Mouse (Mus musculus) hindbrain, embryonic 15.5 days (tissue): Measurements from ENCODE around the gene Nol11. TPM values are rescaled to one million over a fixed set of nuclear protein-coding genes. Genes with fewer than 3 reads are reported as not detected.
"Not testable (repeated sequence)": the region's sequence is repeated elsewhere in the genome, so short reads cannot be mapped to it uniquely, and the experiment has no call there.

Experiments
- ATAC-seq: fragments of 200-750 bp; cut with Nextera tagmentation; 2 replicates; pipeline ENCODE4 v1.8.0; 2017; ENCODE audit warnings: low read depth, moderate number of reproducible peaks, moderate TSS enrichment; ENCODE audit not compliant: low FRiP score
- H3K27ac ChIP-seq: fragments of 300-500 bp; sonication (generic); replicated peaks from 2 replicates; pipeline ENCODE4 v1.5.1; 2015; ENCODE audit warnings: mild to moderate bottlenecking, inconsistent platforms
- H3K27me3 ChIP-seq: fragments of 300-500 bp; sonication (generic); 2 replicates; pipeline ENCODE4 v1.6.1; 2015; ENCODE audit warnings: control low read depth, inconsistent platforms
- H3K36me3 ChIP-seq: fragments of 300-500 bp; sonication (generic); 2 replicates; pipeline ENCODE4 v1.6.1; 2015; ENCODE audit warnings: control low read depth, inconsistent platforms
- H3K4me1 ChIP-seq: fragments of 300-500 bp; sonication (generic); replicated peaks from 2 replicates; pipeline ENCODE4 v1.6.1; 2015; ENCODE audit warnings: control low read depth, inconsistent platforms
- H3K4me2 ChIP-seq: fragments of 300-500 bp; sonication (generic); 2 replicates; pipeline ENCODE4 v1.6.1; 2015; ENCODE audit warnings: moderate library complexity, mild to moderate bottlenecking, inconsistent platforms
- H3K4me3 ChIP-seq: fragments of 300-500 bp; sonication (generic); 2 replicates; pipeline ENCODE4 v1.5.1; 2015; ENCODE audit warnings: mild to moderate bottlenecking, inconsistent platforms
- H3K9ac ChIP-seq: fragments of 300-500 bp; sonication (generic); 2 replicates; pipeline ENCODE4 v1.6.1; 2015; ENCODE audit warnings: inconsistent platforms
- H3K9me3 ChIP-seq: fragments of 300-500 bp; sonication (generic); 2 replicates; pipeline ENCODE4 v1.6.1; 2016; ENCODE audit warnings: control low read depth, inconsistent platforms
- WGBS: fragments of 180-500 bp; shearing (Covaris S2); methylation state at CpG from one replicate; pipeline ENCODE4 v1.1.7; 2015; 5-methylcytosine and 5-hydroxymethylcytosine counted together
- polyA plus RNA-seq: library from polyadenylated mRNA; unstranded; fragments of >200 nt; fragmentation: Nextera tagmentation; extraction: Ambion mirVana; gene quantifications from 2 replicates; pipeline ENCODE4 v1.2.1, GENCODE M21; 2015

Gene Nol11
- polyA plus RNA-seq, 1 experiment from 2014 or later, result 46.1 TPM

DNA sequence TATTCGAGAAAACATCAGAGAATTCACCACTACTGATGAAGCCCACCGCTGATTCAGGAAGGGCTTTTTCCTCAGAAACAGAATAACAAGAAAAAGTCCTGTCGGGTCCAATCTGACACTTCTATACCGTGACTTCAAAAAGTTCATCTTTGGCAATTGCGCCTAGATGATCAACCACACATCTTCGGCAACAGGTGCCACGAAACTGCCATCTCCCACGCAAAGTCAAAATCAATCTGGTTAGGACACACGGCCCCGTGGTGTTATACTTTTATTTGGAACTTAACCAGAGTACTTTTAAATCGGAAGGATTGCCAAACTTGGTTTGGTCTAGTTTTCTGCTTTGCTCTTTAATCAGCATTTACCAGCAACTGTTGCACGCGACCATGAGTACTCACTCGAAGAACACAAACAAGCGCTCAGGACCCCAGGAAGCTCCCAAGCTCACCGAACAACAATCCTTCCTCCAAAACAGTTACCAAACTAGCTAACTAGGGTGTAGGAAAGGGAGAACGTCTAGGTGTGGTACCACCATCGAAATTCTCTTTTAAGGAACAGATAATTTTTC lies 58.9 kb downstream of the Nol11 start:
- H3K9ac ChIP-seq, result peak overlapping the region; percentile 98
- H3K27ac ChIP-seq, result peak overlapping the region; percentile 97
- WGBS, result 2% methylated on average over 18 of the region's 18 CpGs
- peaks cover 37% of the 10 kb centered on the region for H3K4me1 ChIP-seq
- H3K4me3 ChIP-seq, result peak overlapping the region; percentile 68
- ATAC-seq, result no peak
- no peaks in the 10 kb centered on the region for H3K27me3 ChIP-seq
- H3K4me2 ChIP-seq, result peak overlapping the region; percentile 80
- H3K36me3 ChIP-seq, result no peaks in the 10 kb centered on the region
- H3K9me3 ChIP-seq, result no peaks in the 10 kb centered on the region

GRCm38 (mm10) chr11:107129641-107130040 lies 59.5 kb downstream of the Nol11 start:
- Histone ChIP-seq H3K27me3 (no peaks in the 10 kb centered on the region), H3K9ac (peak overlapping the region; percentile 31; the same call in 1 of the 2 replicates), H3K4me1 (peaks cover 42% of the 10 kb centered on the region), H3K27ac (no peak overlapping the region), H3K4me3 (peak overlapping the region; percentile 68), H3K36me3 (no peaks in the 10 kb centered on the region), H3K4me2 (peak overlapping the region; percentile 80), H3K9me3 (no peaks in the 10 kb centered on the region)
- 34% methylated on average over 2 of the region's 2 CpGs for WGBS
- ATAC-seq, result no peak

DNA sequence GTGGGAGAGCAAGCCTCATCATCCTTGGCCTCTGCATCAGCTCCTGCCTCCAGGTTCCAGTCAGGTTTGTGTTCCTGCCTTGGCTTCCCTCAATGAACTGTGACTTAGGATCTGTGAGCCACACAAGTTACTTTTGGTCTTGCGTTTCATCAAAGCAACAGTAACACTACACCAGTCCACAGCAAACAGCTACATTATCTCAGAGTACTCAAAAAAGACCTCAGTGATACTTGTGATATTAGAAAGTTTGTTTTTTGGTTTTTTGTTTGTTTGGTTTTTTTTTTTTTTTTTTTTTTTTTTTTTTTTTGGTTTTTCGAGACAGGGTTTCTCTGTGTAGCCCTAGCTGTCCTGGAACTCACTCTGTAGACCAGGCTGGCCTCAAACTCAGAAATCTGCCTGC lies 62.5 kb downstream of the Nol11 start:
- H3K4me3 ChIP-seq, H3K27ac ChIP-seq, H3K4me2 ChIP-seq, H3K36me3 ChIP-seq, H3K27me3 ChIP-seq, H3K9ac ChIP-seq, ATAC-seq, H3K9me3 ChIP-seq: not testable (repeated sequence)
- H3K4me1 ChIP-seq, result peaks cover 46% of the 10 kb centered on the region
- 92% methylated on average over 1 of the region's 2 CpGs for WGBS

DNA sequence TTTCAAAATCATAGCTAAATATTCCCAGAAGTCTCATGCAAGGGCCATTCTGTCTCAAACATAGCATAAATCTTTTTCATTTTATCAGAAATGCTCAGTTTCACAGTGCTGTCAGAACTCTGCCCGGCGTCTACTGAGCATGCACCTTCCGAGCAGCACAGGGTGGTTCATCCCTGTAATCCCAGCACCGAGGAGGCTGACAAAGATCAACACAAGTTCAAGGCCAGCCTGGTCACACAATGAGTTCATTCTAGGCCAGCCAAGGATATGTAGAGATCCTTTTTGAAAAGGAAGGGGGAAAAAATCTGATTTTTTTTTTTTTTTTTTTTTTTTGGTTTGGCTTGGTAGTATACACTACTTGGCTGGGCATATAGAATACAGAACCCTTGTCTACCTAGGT lies 64.2 kb downstream of the Nol11 start:
- Histone ChIP-seq H3K4me1 (peaks cover 44% of the 10 kb centered on the region), H3K27me3 (no peaks in the 10 kb centered on the region), H3K4me2 (no peak overlapping the region), H3K4me3 (no peak overlapping the region), H3K27ac (no peak overlapping the region), H3K36me3 (no peaks in the 10 kb centered on the region), H3K9ac (no peak overlapping the region), H3K9me3 (no peaks in the 10 kb centered on the region)
- no peak for ATAC-seq
- 82% methylated on average over 4 of the region's 4 CpGs for WGBS

DNA sequence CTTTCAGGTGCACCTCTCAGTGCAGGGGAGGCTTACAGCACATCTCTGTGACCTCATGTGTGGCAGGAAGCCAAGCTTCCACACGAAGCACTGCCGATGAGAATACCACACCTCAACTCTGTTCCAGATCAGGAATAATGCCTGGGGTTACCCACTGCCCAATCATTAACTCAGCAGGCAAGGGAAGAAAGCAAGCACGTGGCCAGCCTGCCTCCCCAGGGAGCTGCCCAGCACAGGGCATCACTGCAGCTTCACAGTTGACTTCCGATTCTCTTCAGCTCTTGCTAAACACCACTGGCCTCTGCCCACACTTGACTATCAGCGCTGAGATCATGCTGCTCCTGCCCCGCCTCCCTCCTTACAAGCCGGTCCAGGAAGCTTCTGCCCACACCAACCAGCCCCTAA lies 64.9 kb downstream of the Nol11 start:
- Histone ChIP-seq H3K9ac (no peak overlapping the region), H3K4me2 (peak overlapping the region; percentile 10; the same call in 1 of the 2 replicates), H3K27ac (no peak overlapping the region), H3K27me3 (no peaks in the 10 kb centered on the region), H3K36me3 (no peaks in the 10 kb centered on the region), H3K4me1 (peaks cover 37% of the 10 kb centered on the region), H3K9me3 (no peaks in the 10 kb centered on the region), H3K4me3 (no peak overlapping the region)
- peak; percentile 61; the same call in 1 of the 2 replicates for ATAC-seq
- WGBS, result 19% methylated on average over 7 of the region's 7 CpGs

GRCm38 (mm10) chr11:107117789-107118188 lies 71.4 kb downstream of the Nol11 start:
- ATAC-seq, result no peak
- no peaks in the 10 kb centered on the region for H3K36me3 ChIP-seq
- no peak overlapping the region for H3K27ac ChIP-seq
- no peak overlapping the region for H3K9ac ChIP-seq
- no peak overlapping the region for H3K4me2 ChIP-seq
- 68% methylated on average over 12 of the region's 12 CpGs for WGBS
- H3K9me3 ChIP-seq, result no peaks in the 10 kb centered on the region
- H3K4me3 ChIP-seq, result no peak overlapping the region
- no peaks in the 10 kb centered on the region for H3K27me3 ChIP-seq
- peaks cover 16% of the 10 kb centered on the region for H3K4me1 ChIP-seq

Other genes with a start within 250 kb of the Nol11 start
- gene Kpna2, start 189.8 kb downstream of the Nol11 start, polyA plus RNA-seq, result 166 and 182 TPM in 2 replicates
- gene 1810010H24Rik, start 163.7 kb downstream of the Nol11 start, polyA plus RNA-seq, result 6.1 and 6.3 TPM in 2 replicates
- gene Bptf, start 57.3 kb downstream of the Nol11 start, polyA plus RNA-seq, result 27.1 and 32.9 TPM in 2 replicates